Mouse (Mus musculus): ENCODE results near the gene Wiz. TPM values are rescaled to one million over a fixed set of nuclear protein-coding genes. Genes with fewer than 3 reads are reported as not detected.

The Wiz gene
- polyA plus RNA-seq, 1 experiment from 2014 or later: 26.6 TPM

GRCm38 (mm10) chr17:32356281-32356680 lies 33.0 kb downstream of the Wiz start:
- Histone ChIP-seq H3K27ac (no peak overlapping the region), H3K27me3 (no peaks in the 10 kb centered on the region), H3K36me3 (ENCODE audit: poor library complexity, severe bottlenecking) (peaks cover 79% of the 10 kb centered on the region), H3K4me3 (no peak overlapping the region), H3K4me1 (peaks cover 10% of the 10 kb centered on the region; the same call in 1 of the 2 replicates), H3K4me2 (no peak overlapping the region), H3K9me3 (replicated peaks) (no peaks in the 10 kb centered on the region), H3K9ac (no peak overlapping the region)
- WGBS: 86% methylated on average over 9 of the region's 9 CpGs
- ATAC-seq: no peak

- 94% methylated on average over 6 of the region's 6 CpGs for WGBS
- Histone ChIP-seq H3K9me3 (replicated peaks) (no peaks in the 10 kb centered on the region), H3K36me3 (ENCODE audit: poor library complexity, severe bottlenecking) (peaks cover 66% of the 10 kb centered on the region), H3K27me3 (no peaks in the 10 kb centered on the region), H3K4me3 (no peak overlapping the region), H3K4me2 (no peak overlapping the region), H3K9ac (no peak overlapping the region), H3K4me1 (0 out of 2 replicates have a peak, but pooled peaks cover 12% of the 10 kb centered on the region), H3K27ac (no peak overlapping the region)
- no peak for ATAC-seq
Measured at GRCm38 (mm10) chr17:32355031-32355430, 34.2 kb downstream of the Wiz start.

- no peaks in the 10 kb centered on the region for H3K9me3 ChIP-seq (replicated peaks)
- 66% methylated on average over 5 of the region's 5 CpGs for WGBS
Measured at GRCm38 (mm10) chr17:32354211-32354610, 35.0 kb downstream of the Wiz start.

GRCm38 (mm10) chr17:32353696-32354095 lies 35.5 kb downstream of the Wiz start:
- no peak for ATAC-seq
- Histone ChIP-seq H3K4me2 (no peak overlapping the region), H3K4me1 (peaks cover 24% of the 10 kb centered on the region), H3K27ac (0 out of 2 replicates have a peak overlapping the region, but pooled peaks have one; percentile 11), H3K9ac (no peak overlapping the region), H3K4me3 (no peak overlapping the region), H3K9me3 (replicated peaks) (no peaks in the 10 kb centered on the region), H3K27me3 (no peaks in the 10 kb centered on the region), H3K36me3 (ENCODE audit: poor library complexity, severe bottlenecking) (peaks cover 53% of the 10 kb centered on the region)
- 65% methylated on average over 4 of the region's 4 CpGs for WGBS

More at GRCm38 (mm10) chr17:32354211-32354610, 35.0 kb downstream of the Wiz start:
- peaks cover 58% of the 10 kb centered on the region for H3K36me3 ChIP-seq (ENCODE audit: poor library complexity, severe bottlenecking)
- no peak for ATAC-seq
- H3K27me3 ChIP-seq: no peaks in the 10 kb centered on the region
- peaks cover 19% of the 10 kb centered on the region for H3K4me1 ChIP-seq
- H3K27ac ChIP-seq: peak overlapping the region; percentile 49; the same call in 1 of the 2 replicates
- H3K9ac ChIP-seq: no peak overlapping the region
- H3K4me2 ChIP-seq: no peak overlapping the region
- no peak overlapping the region for H3K4me3 ChIP-seq

GRCm38 (mm10) chr17:32351726-32352125 lies 37.5 kb downstream of the Wiz start:
- no peak for ATAC-seq
- H3K4me1 ChIP-seq: peaks cover 36% of the 10 kb centered on the region

GRCm38 (mm10) chr17:32351269-32351668 lies 38.0 kb downstream of the Wiz start:
- no peaks in the 10 kb centered on the region for H3K9me3 ChIP-seq (replicated peaks)
- no peak for ATAC-seq
- H3K4me1 ChIP-seq: peaks cover 36% of the 10 kb centered on the region
- H3K27ac ChIP-seq: no peak overlapping the region
- H3K4me2 ChIP-seq: peak overlapping the region; percentile 81
- H3K27me3 ChIP-seq: no peaks in the 10 kb centered on the region
- peak overlapping the region; percentile 84; the same call in 1 of the 2 replicates for H3K4me3 ChIP-seq
- no peak overlapping the region for H3K9ac ChIP-seq
- H3K36me3 ChIP-seq (ENCODE audit: poor library complexity, severe bottlenecking): peaks cover 29% of the 10 kb centered on the region
- 68% methylated on average over 3 of the region's 3 CpGs for WGBS

More at GRCm38 (mm10) chr17:32351726-32352125, 37.5 kb downstream of the Wiz start:
- Histone ChIP-seq H3K4me2 (no peak overlapping the region), H3K27me3 (no peaks in the 10 kb centered on the region), H3K9ac (no peak overlapping the region), H3K4me3 (no peak overlapping the region), H3K36me3 (ENCODE audit: poor library complexity, severe bottlenecking) (peaks cover 33% of the 10 kb centered on the region), H3K9me3 (replicated peaks) (no peaks in the 10 kb centered on the region), H3K27ac (no peak overlapping the region)

- ATAC-seq: peak; percentile 97
- Histone ChIP-seq H3K4me3 (peak within 1 kb of the TSS; percentile 84), H3K9me3 (replicated peaks) (no peaks in the 10 kb centered on the region), H3K4me1 (peaks cover 36% of the 10 kb centered on the region), H3K9ac (peak within 1 kb of the TSS; percentile 83), H3K27ac (peak within 1 kb of the TSS; percentile 52), H3K36me3 (ENCODE audit: poor library complexity, severe bottlenecking) (peaks cover 21% of the 10 kb centered on the region), H3K4me2 (peak within 1 kb of the TSS; percentile 81), H3K27me3 (no peaks in the 10 kb centered on the region)
- WGBS: under 1% methylated on average over 37 of the region's 37 CpGs
Measured at GRCm38 (mm10) chr17:32350382-32350983, 38.8 kb downstream of the Wiz start, which contains the start of gene Akap8l. Gene Akap8l (minus strand): TSS chr17:32350607.

GRCm38 (mm10) chr17:32349851-32350381 lies 39.3 kb downstream of the Wiz start:
- WGBS: under 1% methylated on average over 24 of the region's 24 CpGs
- Histone ChIP-seq H3K4me3 (peak overlapping the region; percentile 84), H3K4me1 (peaks cover 36% of the 10 kb centered on the region), H3K4me2 (peak overlapping the region; percentile 81), H3K9me3 (replicated peaks) (no peaks in the 10 kb centered on the region), H3K27me3 (no peaks in the 10 kb centered on the region), H3K36me3 (ENCODE audit: poor library complexity, severe bottlenecking) (peaks cover 18% of the 10 kb centered on the region), H3K27ac (peak overlapping the region; percentile 52), H3K9ac (peak overlapping the region; percentile 83)
- no peak; the same call in none of the 2 replicates for ATAC-seq

GRCm38 (mm10) chr17:32349037-32349732 lies 40.1 kb downstream of the Wiz start:
- H3K27me3 ChIP-seq: no peaks in the 10 kb centered on the region
- peak overlapping the region; percentile 83 for H3K9ac ChIP-seq
- H3K36me3 ChIP-seq (ENCODE audit: poor library complexity, severe bottlenecking): peaks cover 18% of the 10 kb centered on the region
- no peak for ATAC-seq
- H3K27ac ChIP-seq: no peak overlapping the region
- H3K4me2 ChIP-seq: peak overlapping the region; percentile 81
- peak overlapping the region; percentile 84 for H3K4me3 ChIP-seq
- H3K9me3 ChIP-seq (replicated peaks): no peaks in the 10 kb centered on the region
- peaks cover 34% of the 10 kb centered on the region for H3K4me1 ChIP-seq
- WGBS: 13% methylated on average over 4 of the region's 4 CpGs

GRCm38 (mm10) chr17:32348406-32348805 lies 40.8 kb downstream of the Wiz start:
- H3K4me1 ChIP-seq: peaks cover 28% of the 10 kb centered on the region
- H3K4me2 ChIP-seq: peak overlapping the region; percentile 81
- 99% methylated on average over 2 of the region's 2 CpGs for WGBS
- no peak overlapping the region for H3K4me3 ChIP-seq
- peaks cover 17% of the 10 kb centered on the region for H3K36me3 ChIP-seq (ENCODE audit: poor library complexity, severe bottlenecking)
- H3K27me3 ChIP-seq: no peaks in the 10 kb centered on the region
- no peaks in the 10 kb centered on the region for H3K9me3 ChIP-seq (replicated peaks)
- ATAC-seq: no peak
- peak overlapping the region; percentile 83; the same call in 1 of the 2 replicates for H3K9ac ChIP-seq
- H3K27ac ChIP-seq: no peak overlapping the region

GRCm38 (mm10) chr17:32341102-32341501 lies 48.1 kb downstream of the Wiz start:
- H3K4me3 ChIP-seq: no peak overlapping the region
- no peak overlapping the region for H3K27ac ChIP-seq
- 94% methylated on average over 1 of the region's 1 CpGs for WGBS
- no peak for ATAC-seq
- no peak overlapping the region for H3K9ac ChIP-seq
- H3K4me1 ChIP-seq: no peaks in the 10 kb centered on the region
- H3K36me3 ChIP-seq (ENCODE audit: poor library complexity, severe bottlenecking): peaks cover 61% of the 10 kb centered on the region
- no peaks in the 10 kb centered on the region for H3K9me3 ChIP-seq (replicated peaks)
- H3K4me2 ChIP-seq: no peak overlapping the region
- no peaks in the 10 kb centered on the region for H3K27me3 ChIP-seq

GRCm38 (mm10) chr17:32340110-32340509 lies 49.1 kb downstream of the Wiz start:
- ATAC-seq: no peak
- no peaks in the 10 kb centered on the region for H3K9me3 ChIP-seq (replicated peaks)
- H3K4me1 ChIP-seq: no peaks in the 10 kb centered on the region
- no peak overlapping the region for H3K27ac ChIP-seq
- H3K9ac ChIP-seq: no peak overlapping the region
- WGBS: 92% methylated on average over 1 of the region's 1 CpGs
- H3K27me3 ChIP-seq: no peaks in the 10 kb centered on the region
- H3K4me2 ChIP-seq: no peak overlapping the region
- peaks cover 70% of the 10 kb centered on the region for H3K36me3 ChIP-seq (ENCODE audit: poor library complexity, severe bottlenecking)
- no peak overlapping the region for H3K4me3 ChIP-seq

Measured in forebrain, embryonic 13.5 days (tissue).